Mouse (Mus musculus): ENCODE data around the gene Gm20388.

Gene Gm20388

DNA sequence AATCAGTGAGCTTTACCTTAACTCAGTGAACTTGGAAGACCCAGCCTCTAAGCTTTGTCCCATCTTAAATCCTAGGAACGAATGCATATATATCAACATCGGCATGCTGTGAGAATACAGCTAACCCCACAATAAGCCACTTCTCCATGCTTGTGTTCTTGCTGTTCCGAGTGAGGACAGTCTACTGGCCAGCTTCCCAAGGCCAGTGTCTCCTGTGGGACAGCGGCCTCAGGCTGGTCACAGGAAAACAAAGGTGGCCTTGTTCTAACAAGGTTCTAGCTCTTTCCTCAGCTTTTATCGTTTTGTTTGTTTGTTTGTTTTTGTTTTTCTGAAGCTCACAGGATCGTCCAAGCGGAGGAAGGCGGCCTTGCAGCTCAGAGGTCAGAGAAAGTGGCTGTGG lies 3823.8 kb downstream of the Gm20388 start:
- no peak for DNase-seq (ENCODE audit: low read depth in 2 of 2, low spot score in 2 of 2)

DNA sequence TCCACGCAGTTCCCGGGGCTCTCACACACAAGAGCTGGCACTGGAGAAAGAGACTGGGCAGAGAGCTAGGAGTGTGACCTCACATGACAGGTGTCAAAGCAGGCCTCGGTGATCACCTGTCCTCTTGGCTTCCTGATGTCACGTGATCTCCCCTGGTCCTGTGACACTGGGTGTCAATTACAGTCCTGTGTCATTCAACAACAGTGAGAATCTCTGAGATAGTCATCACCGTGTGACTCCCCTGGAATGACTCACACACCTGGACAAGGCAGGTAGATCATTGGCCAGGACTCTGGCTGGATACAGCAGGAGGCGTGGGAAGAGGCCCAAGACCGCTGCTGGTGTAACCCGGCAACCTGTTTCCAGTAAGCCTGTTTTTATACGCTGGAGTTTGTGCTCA lies 3826.3 kb downstream of the Gm20388 start:
- DNase-seq (ENCODE audit: low read depth in 2 of 2, low spot score in 2 of 2), result no peak

DNA sequence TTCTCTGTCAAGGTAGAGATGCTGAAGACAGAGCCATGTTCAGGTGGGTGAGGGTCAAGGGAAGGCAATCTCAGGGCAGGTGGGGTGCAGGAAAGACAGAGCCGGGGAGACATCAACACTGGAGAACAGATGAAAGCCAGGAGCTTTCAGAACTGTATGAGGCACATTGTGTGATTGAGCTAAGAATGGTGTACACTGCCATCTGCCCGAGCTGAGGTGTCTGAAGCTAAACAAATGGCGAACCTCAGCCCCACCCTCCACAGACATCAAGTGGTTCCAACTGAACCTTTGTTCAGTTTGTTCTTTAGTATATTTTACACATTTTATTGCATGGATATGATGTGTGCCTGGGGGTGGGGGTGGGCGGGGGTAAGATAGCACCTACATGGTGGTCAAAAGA lies 3829.6 kb downstream of the Gm20388 start:
- no peak for DNase-seq (ENCODE audit: low read depth in 2 of 2, low spot score in 2 of 2)

DNA sequence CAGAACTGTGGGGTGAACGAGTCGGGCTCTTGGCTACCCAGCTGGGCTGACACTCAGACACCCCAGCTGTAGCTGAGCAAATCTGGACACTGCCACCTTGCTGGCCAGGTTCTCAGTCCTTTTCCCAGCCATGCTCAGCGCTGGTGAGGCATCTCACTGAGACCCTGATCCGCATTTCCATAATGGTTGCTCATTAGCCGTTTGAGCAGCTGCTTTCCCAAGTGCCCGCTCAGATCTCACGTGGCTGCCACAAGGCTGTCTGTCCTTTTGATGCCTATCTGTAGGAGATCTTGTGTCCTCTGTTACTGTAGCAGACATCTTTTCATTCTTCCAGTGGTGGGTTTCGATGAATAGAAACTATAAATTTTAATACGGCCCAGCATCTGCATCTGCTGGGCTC lies 3830.6 kb downstream of the Gm20388 start:
- no peak for DNase-seq (ENCODE audit: low read depth in 2 of 2, low spot score in 2 of 2)

DNA sequence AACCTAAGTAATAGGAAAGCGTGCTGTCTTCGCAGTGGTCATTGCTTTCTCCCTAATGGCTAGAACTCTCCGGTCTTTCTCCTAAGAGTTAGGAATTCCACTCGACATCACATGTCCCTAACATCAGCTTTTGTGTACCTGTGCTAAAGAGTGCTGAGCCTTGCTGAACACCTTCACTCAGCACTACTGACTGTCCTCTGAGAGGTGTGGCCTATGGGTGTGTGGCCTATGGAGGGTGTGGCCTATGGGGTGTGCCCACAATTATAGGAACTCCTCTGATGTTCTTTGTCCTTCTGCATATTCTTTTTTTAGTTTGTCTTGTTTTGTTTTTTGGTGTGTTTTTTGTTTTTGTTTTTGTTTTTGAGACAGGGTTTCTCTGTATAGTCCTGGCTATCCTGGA lies 3835.8 kb downstream of the Gm20388 start:
- no peak for DNase-seq (ENCODE audit: low read depth in 2 of 2, low spot score in 2 of 2)

DNA sequence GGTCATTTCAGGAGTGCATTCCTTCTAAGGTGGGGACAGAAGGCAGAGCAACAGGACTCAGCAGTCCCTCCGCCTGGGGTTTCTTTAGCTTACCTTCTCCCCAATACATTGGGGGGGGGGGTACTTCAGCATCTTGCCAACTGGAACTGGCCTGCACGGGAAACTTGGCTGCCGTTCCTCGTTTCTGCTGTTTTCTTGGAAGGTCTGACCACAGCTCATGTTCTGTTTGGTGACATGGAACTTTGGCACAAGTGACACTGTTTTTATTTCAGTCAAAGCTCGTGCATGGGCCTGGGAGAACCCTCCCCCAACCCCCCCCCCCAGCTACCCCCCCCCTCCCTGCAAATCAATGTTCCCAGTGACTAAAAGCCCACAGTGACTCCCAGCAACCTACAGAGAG lies 3837.1 kb downstream of the Gm20388 start:
- no peak for DNase-seq (ENCODE audit: low read depth in 2 of 2, low spot score in 2 of 2)

DNA sequence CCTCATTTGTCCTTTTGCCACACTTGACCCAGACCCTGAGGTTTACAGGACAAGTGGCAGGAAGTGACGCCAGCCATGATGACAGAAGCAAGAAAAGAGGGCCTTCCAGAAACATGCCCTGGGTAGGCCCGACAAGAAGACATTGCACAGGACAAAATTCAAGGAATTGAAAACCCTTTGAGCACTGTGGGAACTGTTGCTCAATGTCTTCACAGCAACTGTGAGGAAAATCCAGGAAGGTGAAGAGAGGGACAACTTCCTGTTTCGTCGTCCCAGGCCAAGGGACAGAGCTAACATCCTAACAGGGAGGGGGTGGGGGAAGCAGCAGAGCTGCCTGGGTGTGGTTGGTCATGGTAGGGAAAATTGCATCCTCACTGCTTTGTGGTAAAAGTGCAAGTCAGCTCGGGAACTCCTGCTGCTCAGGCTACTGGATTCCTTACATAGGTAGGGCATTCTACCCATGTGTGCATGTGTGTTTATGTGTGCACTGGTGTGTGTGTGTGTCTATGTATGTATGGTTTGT lies 3839.6 kb downstream of the Gm20388 start:
- DNase-seq (ENCODE audit: low read depth in 2 of 2, low spot score in 2 of 2), result no peak

DNA sequence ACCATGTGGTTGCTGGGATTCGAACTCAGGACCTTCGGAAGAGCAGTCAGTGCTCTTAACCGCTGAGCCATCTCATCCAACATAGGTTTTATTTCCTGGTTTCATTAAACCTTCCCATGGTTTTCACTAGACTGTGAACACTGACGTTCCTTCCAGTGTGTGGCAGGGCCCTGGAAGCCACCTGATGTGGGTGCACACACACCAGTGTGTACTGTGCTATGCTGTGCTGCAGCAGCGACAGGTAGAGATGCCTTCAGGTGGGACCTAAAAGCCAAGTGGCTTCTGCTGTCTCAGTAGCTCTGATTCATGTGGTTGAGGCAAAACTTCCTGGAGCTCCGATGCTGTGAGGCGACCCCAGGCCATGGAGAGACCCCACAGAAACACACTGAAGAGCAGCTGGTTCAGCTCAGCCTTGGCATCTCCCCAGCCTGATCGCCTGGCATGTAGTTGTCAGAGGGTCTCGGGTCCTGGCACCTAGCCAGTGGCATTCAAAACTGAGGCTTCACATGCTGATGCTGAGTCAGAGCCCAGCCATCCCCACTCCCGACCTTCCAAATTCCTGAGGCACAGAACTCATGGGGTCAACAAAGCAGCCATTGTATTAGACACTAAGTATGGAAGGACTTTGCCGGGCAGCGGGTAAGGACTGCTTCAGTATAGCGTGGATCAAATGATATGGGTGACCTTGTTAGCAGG lies 3842.3 kb downstream of the Gm20388 start:
- DNase-seq (ENCODE audit: low read depth in 2 of 2, low spot score in 2 of 2), result no peak

DNA sequence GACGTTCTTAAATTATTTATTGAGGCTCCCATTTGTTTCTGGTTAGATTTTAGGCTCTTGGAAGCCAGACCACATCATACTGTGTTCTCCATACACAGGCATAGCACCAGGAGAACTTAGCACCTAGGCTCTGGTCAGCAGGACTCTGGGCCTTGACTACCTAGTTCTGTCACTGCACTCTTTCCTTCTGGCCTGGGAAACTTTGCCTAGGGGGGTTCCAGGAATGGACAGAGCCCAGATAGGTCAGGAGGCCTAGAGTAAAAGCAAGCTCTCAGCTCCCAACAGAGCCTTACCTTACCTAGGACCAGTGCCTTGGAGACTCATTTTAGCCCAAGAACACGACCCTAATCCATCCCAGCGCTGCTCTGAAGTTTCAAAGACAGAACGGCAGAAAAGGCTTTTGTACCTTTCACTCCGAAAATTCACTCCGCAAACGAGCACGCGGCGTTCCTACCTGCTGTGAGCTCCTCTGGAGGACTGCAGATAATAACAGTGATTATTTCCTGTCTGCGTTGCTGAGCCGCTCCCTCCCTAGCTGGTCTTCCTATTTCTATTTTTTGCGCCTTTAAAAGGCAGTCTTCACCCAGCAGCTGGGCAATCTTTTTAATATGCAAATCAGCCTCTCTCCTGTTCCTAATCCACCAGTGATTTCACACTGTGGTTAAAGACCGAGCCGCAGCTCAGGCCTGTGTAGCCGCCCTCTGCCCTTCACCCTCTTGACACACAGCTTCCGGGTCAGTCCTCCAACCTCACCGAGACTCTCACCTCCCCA lies 3843.1 kb downstream of the Gm20388 start:
- DNase-seq (ENCODE audit: low read depth in 2 of 2, low spot score in 2 of 2), result no peak

DNA sequence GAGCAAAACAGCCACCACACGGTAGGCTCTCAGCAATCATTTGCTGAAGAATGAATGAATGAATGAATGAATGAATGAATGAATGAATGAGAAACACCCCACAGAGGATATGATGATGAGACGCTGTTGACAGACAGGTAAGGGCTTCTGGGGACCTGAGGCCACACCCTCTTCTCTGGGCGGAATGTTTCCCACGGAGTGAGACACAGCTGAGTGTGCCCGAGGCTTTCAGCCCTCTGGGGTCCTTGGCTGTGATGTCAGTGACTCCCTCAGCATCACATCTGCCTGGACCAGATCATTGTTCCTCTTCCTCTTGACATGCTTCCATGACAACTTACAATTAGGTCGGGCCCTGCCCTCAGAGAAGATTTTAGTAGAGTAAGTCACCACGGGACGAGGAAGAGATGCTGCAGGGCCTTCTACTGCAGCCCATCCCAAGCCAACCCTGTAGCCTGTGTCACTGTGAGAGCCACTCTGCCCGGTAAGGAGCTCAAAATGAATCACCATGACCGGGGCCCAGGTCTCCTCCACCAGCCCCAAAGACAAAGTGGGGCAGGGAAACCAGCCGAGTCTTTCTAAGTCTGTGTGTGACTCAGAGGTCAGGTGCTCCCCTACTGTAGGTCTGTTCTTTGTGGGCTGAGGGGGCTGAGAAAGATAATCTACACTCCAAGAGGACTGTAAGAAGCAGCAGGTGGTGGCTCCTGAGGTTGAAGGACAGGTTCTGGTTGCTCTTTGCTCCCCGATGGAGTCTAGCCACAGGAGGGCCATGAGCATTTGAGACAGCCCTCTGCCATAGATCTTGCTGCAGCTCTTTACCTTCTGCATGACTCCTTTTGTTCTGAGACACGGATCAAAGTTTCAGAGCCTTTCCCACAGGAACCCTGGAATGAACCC lies 3844.1 kb downstream of the Gm20388 start:
- no peak for DNase-seq (ENCODE audit: low read depth in 2 of 2, low spot score in 2 of 2)

DNA sequence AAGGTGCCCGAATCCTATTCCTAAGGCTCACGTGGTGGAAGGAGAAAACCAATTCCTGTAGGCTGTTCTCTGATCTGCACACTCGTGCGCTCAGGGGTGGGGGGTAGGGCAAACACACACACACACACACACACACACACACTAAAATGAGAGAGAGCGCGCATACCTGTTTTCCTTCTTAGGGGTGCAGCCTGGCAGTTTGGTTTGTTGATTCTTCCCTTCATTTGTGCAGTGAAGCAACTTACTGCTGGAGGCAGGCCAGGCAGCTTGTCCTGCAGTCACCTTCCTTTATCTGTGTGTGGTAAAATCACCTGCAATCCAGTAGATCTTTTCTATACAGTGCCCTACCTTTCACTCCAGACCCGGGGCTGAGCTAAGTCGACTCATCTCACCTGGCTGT lies 3846.3 kb downstream of the Gm20388 start:
- DNase-seq (ENCODE audit: low read depth in 2 of 2, low spot score in 2 of 2), result no peak

DNA sequence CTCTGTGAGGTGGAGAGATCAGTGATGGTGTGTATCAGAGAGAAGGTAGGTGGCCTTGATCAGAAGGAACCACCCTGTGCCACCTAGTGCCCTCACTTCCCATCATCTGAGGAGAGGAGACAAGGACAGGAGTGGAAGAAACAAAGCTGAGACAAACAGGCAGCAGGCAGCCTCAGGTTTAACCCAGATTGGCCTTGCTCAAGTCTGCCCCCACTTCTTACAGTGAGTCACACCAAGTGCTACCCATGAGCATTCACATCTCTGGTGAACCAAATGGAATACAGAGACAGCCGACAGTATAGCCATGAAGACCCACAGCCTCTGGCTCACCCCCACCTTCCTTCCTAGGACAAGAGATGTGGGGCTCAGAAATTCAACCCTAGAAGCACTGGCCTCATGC lies 3848.3 kb downstream of the Gm20388 start:
- DNase-seq (ENCODE audit: low read depth in 2 of 2, low spot score in 2 of 2), result no peak

DNA sequence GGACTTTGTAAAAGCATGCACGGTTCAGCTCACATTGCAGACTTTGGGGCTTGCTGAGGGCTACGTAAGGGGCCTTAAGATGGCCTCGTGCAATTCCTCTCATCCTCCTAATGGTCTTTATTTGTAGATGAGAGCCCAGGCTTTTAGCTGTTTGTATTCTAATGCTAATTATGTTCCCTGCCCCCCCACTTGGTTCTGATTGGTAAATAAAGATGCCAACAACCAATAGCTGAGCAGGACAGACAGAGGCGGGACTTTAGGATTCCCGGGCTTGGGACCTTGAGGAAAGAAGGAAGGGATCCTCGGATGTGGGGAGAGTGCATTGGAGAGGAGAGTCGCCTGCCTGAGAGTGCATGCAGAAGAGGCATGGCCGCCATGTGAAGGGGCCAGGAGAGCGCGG lies 3849.3 kb downstream of the Gm20388 start:
- no peak for DNase-seq (ENCODE audit: low read depth in 2 of 2, low spot score in 2 of 2)

DNA sequence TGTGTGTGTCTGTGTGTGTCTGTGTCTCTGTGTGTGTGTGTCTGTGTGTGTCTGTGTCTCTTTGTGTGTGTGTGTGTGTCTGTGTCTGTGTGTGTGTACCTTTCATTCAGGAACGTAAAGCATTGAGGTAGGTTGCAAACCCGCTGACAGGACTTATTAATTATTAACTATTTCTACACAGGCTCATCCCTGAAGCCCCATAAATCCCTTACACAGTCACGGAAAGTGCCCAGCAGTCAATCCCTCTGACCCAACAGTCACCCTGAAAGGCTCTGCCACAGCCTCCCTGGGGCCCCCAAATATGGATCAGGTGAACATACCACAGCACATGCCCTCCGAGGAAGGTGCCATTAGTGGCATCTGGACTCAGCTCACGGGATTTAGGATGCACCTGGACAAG lies 3849.9 kb downstream of the Gm20388 start:
- no peak for DNase-seq (ENCODE audit: low read depth in 2 of 2, low spot score in 2 of 2)

DNA sequence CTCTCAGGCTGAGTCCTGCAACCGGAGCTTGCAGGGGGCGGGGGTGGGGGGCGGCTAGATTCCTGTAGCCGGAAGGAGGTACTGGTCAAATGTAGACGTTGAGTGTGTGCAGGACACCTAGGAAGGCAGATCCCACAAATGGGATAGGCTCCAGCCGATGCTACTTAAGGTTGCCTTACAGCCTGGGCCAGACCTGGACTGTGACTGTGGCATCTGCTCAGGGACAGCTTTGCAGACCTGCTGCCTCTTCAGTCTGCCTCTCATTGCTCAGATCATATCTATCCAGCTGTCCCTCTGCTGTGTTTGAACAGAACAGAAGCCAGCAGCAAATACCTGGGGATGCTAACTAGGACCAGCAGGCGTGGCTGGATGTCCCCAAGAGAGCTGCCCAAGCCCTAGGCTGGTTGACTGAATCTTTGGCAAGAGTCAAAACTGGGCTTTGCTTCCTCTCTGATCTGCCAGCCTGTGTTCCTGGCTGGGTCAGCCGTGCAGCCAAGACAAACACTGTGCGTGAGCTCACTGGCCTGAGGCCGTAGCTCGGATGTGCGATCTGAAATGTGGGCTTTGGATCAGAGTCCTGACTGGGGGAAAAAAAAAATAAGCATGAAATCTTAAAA lies 3850.7 kb downstream of the Gm20388 start:
- no peak for DNase-seq (ENCODE audit: low read depth in 2 of 2, low spot score in 2 of 2)

DNA sequence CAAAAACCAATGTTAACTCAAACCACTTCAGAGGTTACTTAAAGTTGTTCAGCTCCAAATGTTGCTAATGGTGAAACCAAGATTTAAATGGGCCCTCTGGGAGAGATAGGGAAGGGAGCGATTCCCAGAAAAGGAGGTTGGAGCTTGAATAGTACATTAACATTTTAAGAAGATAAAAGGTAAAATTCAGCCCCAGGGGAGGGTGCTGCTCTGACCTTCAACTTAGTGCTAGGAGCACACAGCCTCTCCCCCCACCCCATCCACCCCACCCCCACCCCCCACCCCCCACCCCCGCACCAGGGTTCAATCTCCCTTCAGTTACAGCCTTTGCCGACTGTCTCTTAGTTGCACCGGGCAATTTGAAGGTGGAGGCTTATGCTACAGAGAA lies 3851.2 kb downstream of the Gm20388 start:
- no peak for DNase-seq (ENCODE audit: low read depth in 2 of 2, low spot score in 2 of 2)

DNA sequence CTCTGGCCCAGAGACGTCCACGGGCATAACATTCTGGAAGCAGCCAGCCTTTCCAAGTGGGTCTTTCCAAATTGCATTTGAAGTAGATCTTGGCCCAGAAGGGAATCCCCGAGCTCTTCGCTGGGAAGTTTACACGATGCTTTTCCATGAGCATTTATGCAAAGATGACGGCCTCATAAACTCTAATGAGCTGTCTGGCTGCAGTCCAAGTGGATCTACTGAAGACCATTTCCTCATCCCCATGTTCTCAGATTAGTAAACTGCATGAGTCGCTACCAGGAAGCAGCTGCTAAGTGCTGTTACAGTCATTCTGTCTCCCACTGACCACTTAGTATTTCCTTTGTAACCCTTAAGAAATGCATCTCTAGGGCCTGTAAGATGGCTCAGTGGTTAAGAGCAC lies 3852.7 kb downstream of the Gm20388 start:
- no peak for DNase-seq (ENCODE audit: low read depth in 2 of 2, low spot score in 2 of 2)

DNA sequence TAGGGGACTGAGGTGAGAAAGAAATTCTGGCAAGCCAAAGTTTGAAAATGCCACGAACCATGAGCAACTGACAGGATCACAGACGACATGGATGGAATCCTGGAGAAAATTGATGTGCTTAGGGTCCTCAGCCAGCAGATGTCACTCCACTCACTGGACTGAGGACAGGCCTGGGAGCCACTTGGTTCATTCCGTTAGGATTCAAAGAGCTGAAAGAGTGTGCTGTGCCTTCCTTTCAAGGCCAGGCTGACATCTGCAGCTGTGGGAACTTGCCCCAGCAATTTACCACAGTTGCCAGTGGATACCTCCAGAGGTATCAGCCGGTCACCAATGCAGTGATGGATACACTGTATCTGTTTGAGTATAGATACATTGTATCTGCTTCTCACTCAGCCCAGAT lies 3854.0 kb downstream of the Gm20388 start:
- DNase-seq (ENCODE audit: low read depth in 2 of 2, low spot score in 2 of 2), result no peak

DNA sequence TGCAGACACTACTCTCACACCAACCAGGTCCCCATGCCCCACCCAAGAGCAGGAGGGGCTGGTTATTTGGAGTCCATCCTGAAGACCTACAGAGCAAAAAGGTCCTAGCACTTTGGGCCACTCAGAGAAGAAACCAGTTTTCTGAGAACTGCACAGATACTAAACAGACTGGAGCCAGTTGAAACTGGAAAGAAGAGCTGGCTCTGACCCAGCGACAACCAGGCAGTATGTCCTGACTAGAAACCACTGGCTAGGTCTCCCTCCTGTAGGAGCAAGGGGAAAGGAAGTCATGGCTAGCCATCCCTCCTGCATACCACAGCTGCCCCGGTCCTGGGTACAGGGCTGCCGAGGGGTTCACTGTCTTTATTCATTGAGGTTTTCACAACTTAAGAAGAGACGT lies 3855.9 kb downstream of the Gm20388 start:
- DNase-seq (ENCODE audit: low read depth in 2 of 2, low spot score in 2 of 2), result no peak

DNA sequence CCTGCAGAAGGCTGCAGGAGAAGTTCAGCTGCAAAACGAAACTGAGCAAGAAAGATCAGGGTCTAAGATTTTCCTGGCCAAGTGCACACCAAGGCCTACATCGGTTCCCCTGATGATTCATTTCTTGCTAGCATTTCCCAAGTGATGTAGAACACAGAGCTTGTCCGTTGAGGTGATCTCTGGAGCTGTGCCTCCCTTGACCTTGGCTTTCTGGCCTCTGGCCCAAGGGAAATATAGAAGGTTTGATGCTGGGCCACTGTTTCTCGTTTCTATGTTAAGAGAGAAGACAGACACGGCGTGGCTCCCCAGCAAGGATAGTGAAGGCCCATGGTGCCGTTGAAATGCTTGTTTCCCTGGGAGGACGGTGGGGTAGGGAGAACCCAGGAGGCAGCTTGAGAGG lies 3857.2 kb downstream of the Gm20388 start:
- no peak for DNase-seq (ENCODE audit: low read depth in 2 of 2, low spot score in 2 of 2)
